Mouse (Mus musculus) colon, adult 2 months (tissue): ENCODE results near the gene Etnppl. TPM values are rescaled to one million over a fixed set of nuclear protein-coding genes. Genes with fewer than 3 reads are reported as not detected.

Source experiments
- polyA plus RNA-seq: library from polyadenylated mRNA; depleted of rRNA; stranded (reverse); fragments of >200 nt; gene quantifications from 2 replicates; pipeline ENCODE4 v1.2.3, GENCODE M21; 2012; rRNA removed

Etnppl gene
- polyA plus RNA-seq, result 0.56 and 0.81 TPM in 2 replicates

DNA sequence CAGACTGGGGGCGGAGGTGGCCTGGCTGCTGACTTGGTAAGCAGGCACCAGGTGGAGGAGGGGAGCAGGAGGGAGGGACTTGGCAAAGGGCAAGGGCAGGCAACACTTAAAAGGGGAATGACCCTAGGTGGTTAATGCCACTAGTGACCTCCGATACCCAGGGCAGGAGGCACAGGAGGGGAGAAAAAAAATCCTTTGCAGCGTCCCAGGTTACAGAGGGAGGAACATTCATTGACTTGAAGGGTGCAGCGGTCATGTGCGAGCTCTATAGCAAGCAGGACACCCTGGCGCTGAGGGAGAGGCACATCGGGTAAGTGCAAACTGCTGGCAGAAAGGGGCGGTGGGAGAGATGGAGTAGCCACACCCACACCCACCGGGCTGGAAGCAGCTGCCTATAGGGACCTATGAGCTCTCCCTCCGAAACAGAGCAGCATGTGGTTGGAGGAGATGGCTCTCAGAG lies at the start of gene Etnppl:
Etnppl (plus strand) TSS at position 10 of the 460 bp plus-strand sequence.

Other genes with a start within 250 kb of the Etnppl start
- gene Ostc, start 92.0 kb downstream of the Etnppl start, polyA plus RNA-seq, result 43.0 and 44.6 TPM in 2 replicates
- gene Rpl34, start 113.0 kb downstream of the Etnppl start, polyA plus RNA-seq, result 966 and 985 TPM in 2 replicates